Mouse (Mus musculus) hindbrain, embryonic 16.5 days (tissue): Measurements from ENCODE around the gene Col4a3bp. TPM values are rescaled to one million over a fixed set of nuclear protein-coding genes. Genes with fewer than 3 reads are reported as not detected.
A peak's percentile ranks its signal among the peaks of the same experiment; 100 is the strongest.

Experiments used
- ATAC-seq: fragments of 200-750 bp; cut with Nextera tagmentation; 2 replicates; pipeline ENCODE4 v1.8.0; 2017; ENCODE audit warnings: moderate TSS enrichment, moderate library complexity
- H3K27ac ChIP-seq: fragments of 300-500 bp; sonication (generic); 2 replicates; pipeline ENCODE4 v1.5.1; 2014; ENCODE audit warnings: low read depth, mild to moderate bottlenecking, control low read depth, low read length, moderate library complexity
- H3K27me3 ChIP-seq: fragments of 300-500 bp; sonication (generic); replicated peaks from 2 replicates; pipeline ENCODE4 v1.6.1; 2014; ENCODE audit warnings: low read length; ENCODE audit not compliant: control insufficient read depth, insufficient read depth
- H3K36me3 ChIP-seq: fragments of 300-500 bp; sonication (generic); 2 replicates; pipeline ENCODE4 v1.6.1; 2014; ENCODE audit warnings: mild to moderate bottlenecking, low read length, moderate library complexity, mixed read lengths; ENCODE audit not compliant: control insufficient read depth, insufficient read depth
- H3K4me1 ChIP-seq: fragments of 300-500 bp; sonication (generic); 2 replicates; pipeline ENCODE4 v1.6.1; 2014; ENCODE audit warnings: low read depth, low read length; ENCODE audit not compliant: control insufficient read depth, insufficient read depth
- H3K4me2 ChIP-seq: fragments of 300-500 bp; sonication (generic); 2 replicates; pipeline ENCODE4 v1.6.1; 2014; ENCODE audit warnings: mild to moderate bottlenecking, low read length, control low read depth, moderate library complexity
- H3K4me3 ChIP-seq: fragments of 300-500 bp; sonication (generic); 2 replicates; pipeline ENCODE4 v1.5.1; 2014; ENCODE audit warnings: mild to moderate bottlenecking, low read length, control low read depth, moderate library complexity
- H3K9ac ChIP-seq: fragments of 300-500 bp; sonication (generic); 2 replicates; pipeline ENCODE4 v1.6.1; 2014; ENCODE audit warnings: low read depth, mild to moderate bottlenecking, control low read depth, low read length, moderate library complexity
- H3K9me3 ChIP-seq: fragments of 300-500 bp; sonication (generic); 2 replicates; pipeline ENCODE4 v1.6.1; 2014; ENCODE audit warnings: mild to moderate bottlenecking, low read length, moderate library complexity; ENCODE audit not compliant: control insufficient read depth
- WGBS: fragments of 180-500 bp; shearing (Covaris S2); extraction: QIAGEN DNeasy Blood & Tissue Kit; methylation state at CpG from one replicate; pipeline ENCODE4 v1.1.7; 2014; 5-methylcytosine and 5-hydroxymethylcytosine counted together
- polyA plus RNA-seq: library from polyadenylated mRNA; unstranded; fragments of >200 nt; fragmentation: Nextera tagmentation; extraction: Ambion mirVana; gene quantifications from 2 replicates; pipeline ENCODE4 v1.2.1, GENCODE M21; 2015

Col4a3bp gene
- polyA plus RNA-seq, 1 experiment from 2014 or later = 7.5 TPM

- H3K9ac ChIP-seq = peak overlapping the region; percentile 59
- ATAC-seq = no peak; the same call in 1 of the 2 replicates
- 14% methylated on average over 31 of the region's 31 CpGs for WGBS
Measured at GRCm38 (mm10) chr13:96671078-96671905, 128.9 kb downstream of the Col4a3bp start.

DNA sequence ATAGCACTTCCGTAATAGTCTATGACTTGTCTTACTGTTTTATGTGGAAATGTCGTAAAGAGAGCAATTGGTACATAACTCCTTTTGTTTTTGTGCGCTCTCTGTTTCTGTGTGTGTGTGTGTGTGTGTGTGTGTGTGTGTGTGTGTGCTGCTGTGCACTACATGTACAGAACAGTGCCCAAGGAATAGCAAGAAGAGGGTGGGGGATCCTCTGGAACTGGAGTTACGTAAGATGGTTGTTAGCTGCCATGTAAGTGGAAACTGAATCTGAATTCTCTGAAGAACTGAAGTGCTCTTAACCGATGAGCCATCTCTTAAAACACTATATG is 129.5 kb downstream of the Col4a3bp start:
- peaks cover 18% of the 10 kb centered on the region for H3K4me1 ChIP-seq
- no peak overlapping the region for H3K4me3 ChIP-seq
- 85% methylated on average over 5 of the region's 5 CpGs for WGBS
- H3K27ac ChIP-seq = peak overlapping the region; percentile 91
- no peak overlapping the region for H3K9ac ChIP-seq
- H3K36me3 ChIP-seq = no peaks in the 10 kb centered on the region
- ATAC-seq = no peak
- H3K9me3 ChIP-seq = no peaks in the 10 kb centered on the region
- H3K4me2 ChIP-seq = no peak overlapping the region
- H3K27me3 ChIP-seq = no peaks in the 10 kb centered on the region

More at GRCm38 (mm10) chr13:96671078-96671905, 128.9 kb downstream of the Col4a3bp start:
- Histone ChIP-seq H3K4me1 (peaks cover 23% of the 10 kb centered on the region), H3K4me3 (peak overlapping the region; percentile 92), H3K27ac (peak overlapping the region; percentile 91), H3K36me3 (no peaks in the 10 kb centered on the region), H3K9me3 (no peaks in the 10 kb centered on the region), H3K4me2 (peak overlapping the region; percentile 64), H3K27me3 (no peaks in the 10 kb centered on the region)

DNA sequence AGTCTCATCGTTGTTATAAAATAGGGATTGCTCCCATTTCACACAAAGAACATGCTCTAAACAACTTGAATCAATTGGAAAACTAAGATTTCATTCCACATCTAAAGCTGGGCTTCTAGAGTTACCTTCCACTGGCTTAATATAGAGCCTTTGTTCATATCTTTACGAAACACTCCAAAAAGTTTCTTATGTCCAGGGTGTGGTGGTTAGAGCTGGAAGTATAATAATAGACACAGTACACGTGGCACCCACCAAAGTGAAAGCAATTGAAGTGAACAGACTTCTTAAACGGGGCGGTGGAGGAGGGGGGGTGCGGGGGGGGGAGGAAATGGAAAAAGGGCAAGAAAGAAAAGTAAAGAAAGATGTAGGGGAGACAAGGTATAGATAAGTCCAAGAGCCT is 129.9 kb downstream of the Col4a3bp start:
- no peak overlapping the region for H3K27ac ChIP-seq

DNA sequence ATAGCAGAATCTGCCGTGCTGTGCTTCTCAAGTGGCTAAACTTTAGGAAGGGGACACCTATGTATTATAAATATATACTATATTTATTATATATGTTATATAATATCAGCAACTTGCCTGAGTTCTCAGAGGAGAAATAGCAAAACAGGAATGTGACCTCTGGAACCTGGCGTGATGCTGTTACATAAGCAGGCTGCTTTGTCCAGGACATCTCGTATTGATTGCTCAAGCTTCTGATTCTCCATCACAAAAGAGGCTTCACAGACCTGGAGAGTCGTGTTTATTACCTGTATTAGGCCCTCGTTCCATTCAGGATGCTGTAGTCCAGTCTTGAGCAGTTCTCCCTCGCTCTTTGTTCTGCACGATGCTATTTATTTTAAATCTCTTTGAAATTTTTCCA is 131.4 kb downstream of the Col4a3bp start:
- peaks cover 5% of the 10 kb centered on the region for H3K4me1 ChIP-seq
- no peak overlapping the region for H3K4me3 ChIP-seq
- no peak for ATAC-seq
- no peak overlapping the region for H3K9ac ChIP-seq
- H3K9me3 ChIP-seq = no peaks in the 10 kb centered on the region
- no peaks in the 10 kb centered on the region for H3K27me3 ChIP-seq
- no peaks in the 10 kb centered on the region for H3K36me3 ChIP-seq
- WGBS = 86% methylated on average over 7 of the region's 7 CpGs
- H3K4me2 ChIP-seq = no peak overlapping the region
- H3K27ac ChIP-seq = no peak overlapping the region

More for the DNA sequence above, 129.9 kb downstream of the Col4a3bp start:
- no peak for ATAC-seq
- Histone ChIP-seq H3K4me3 (no peak overlapping the region), H3K9me3 (no peaks in the 10 kb centered on the region), H3K36me3 (no peaks in the 10 kb centered on the region), H3K4me2 (no peak overlapping the region), H3K4me1 (peaks cover 14% of the 10 kb centered on the region), H3K27me3 (no peaks in the 10 kb centered on the region), H3K9ac (no peak overlapping the region)
- WGBS = 88% methylated on average over 6 of the region's 6 CpGs

GRCm38 (mm10) chr13:96675756-96676155 is 133.3 kb downstream of the Col4a3bp start:
- WGBS = 80% methylated on average over 6 of the region's 6 CpGs
- Histone ChIP-seq H3K4me3 (no peak overlapping the region), H3K9ac (no peak overlapping the region), H3K4me2 (no peak overlapping the region), H3K4me1 (peaks cover 3% of the 10 kb centered on the region), H3K27me3 (no peaks in the 10 kb centered on the region), H3K36me3 (no peaks in the 10 kb centered on the region), H3K27ac (no peak overlapping the region), H3K9me3 (no peaks in the 10 kb centered on the region)
- no peak for ATAC-seq

DNA sequence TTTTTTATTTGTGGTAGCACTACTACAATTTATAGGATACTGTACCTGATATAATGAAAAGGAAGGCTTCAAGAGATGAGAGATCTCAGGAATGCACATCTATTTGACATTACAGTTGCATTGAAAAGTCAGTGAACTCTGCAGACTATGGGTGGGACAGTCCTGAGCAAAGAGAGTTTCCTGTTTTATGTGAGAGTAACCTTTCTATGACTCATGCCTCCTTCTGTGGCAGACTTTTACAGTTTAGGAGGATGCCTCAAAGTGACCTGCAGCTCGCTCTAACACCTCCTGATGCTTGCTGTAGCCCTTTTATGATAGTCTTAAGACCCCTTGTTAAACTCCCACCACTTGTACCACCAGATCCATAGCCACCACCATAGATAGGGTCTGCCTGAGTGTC is 134.7 kb downstream of the Col4a3bp start:
- Histone ChIP-seq H3K9ac (no peak overlapping the region), H3K27ac (no peak overlapping the region), H3K4me1 (no peaks in the 10 kb centered on the region), H3K4me3 (no peak overlapping the region), H3K9me3 (no peaks in the 10 kb centered on the region), H3K4me2 (no peak overlapping the region), H3K27me3 (no peaks in the 10 kb centered on the region), H3K36me3 (no peaks in the 10 kb centered on the region)
- 95% methylated on average over 1 of the region's 1 CpGs for WGBS
- ATAC-seq = no peak

DNA sequence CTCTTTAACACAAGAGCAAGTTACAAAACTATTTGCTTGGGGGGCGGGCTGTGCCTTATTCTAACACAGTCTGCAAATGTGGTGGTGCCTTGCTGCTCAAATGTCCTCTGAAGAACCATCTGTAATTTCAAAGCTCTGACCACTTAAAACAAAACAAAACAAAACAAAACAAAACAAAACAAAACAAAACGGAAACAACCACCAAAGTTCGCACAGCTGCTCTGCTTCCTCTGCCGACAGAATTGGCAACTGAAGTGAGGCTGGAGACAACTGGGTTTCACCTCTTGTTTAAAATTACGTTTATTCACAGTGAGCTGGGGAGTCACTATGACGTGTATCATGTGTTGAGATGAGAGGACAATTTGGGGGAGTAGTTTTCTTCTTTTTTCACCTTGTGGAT is 136.2 kb downstream of the Col4a3bp start:
- ATAC-seq = no peak
- WGBS = 74% methylated on average over 6 of the region's 6 CpGs
- Histone ChIP-seq H3K27ac (no peak overlapping the region), H3K4me1 (no peaks in the 10 kb centered on the region), H3K36me3 (no peaks in the 10 kb centered on the region), H3K4me3 (no peak overlapping the region), H3K9me3 (no peaks in the 10 kb centered on the region), H3K27me3 (no peaks in the 10 kb centered on the region), H3K9ac (no peak overlapping the region), H3K4me2 (no peak overlapping the region)

DNA sequence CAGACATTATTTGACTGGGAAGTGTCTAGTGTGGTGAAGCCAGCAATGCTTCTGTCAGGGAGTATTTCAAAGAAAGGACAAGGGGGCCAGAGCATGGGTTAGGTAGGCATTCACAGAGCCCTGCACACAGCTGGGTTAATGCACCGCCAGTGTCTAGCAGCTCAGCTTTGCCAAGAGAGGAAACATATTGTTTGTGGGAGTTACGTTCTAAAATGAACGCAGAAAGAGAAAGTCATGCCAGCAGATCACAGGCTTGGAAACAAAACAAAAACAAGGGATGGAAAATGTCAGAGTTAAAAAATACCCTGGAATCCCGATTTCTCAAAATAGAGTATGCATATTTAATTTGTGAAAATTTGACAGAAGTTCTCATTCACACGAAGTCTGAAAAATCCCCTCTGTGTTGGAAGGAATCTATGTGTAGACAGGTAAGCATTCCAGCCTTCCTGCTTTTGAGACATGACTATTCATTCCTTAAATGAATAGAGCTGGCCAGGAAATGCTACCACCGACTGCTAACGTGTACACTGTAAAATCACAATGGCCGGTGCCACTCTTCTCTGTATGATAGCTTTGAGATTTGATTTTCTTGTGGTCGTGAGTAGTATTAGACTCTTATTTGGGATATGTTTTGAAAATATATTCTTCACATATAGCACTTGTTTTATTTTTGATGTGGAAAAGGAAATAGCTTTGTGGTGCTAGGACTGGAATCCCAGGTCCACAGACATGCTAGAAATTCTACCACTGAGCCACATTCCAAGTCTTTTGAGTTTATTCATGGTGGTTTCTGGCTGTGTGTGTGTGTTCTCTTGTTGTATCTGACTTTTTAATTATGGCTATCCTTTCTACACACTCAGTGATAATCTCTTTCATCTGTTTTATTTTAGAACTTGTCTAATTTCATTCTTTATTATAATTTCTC is 138.0 kb downstream of the Col4a3bp start:
- Histone ChIP-seq H3K9me3 (no peaks in the 10 kb centered on the region), H3K27ac (no peak overlapping the region), H3K9ac (no peak overlapping the region), H3K27me3 (no peaks in the 10 kb centered on the region), H3K4me1 (no peaks in the 10 kb centered on the region), H3K4me2 (no peak overlapping the region), H3K4me3 (no peak overlapping the region), H3K36me3 (no peaks in the 10 kb centered on the region)
- 78% methylated on average over 9 of the region's 9 CpGs for WGBS
- no peak for ATAC-seq

DNA sequence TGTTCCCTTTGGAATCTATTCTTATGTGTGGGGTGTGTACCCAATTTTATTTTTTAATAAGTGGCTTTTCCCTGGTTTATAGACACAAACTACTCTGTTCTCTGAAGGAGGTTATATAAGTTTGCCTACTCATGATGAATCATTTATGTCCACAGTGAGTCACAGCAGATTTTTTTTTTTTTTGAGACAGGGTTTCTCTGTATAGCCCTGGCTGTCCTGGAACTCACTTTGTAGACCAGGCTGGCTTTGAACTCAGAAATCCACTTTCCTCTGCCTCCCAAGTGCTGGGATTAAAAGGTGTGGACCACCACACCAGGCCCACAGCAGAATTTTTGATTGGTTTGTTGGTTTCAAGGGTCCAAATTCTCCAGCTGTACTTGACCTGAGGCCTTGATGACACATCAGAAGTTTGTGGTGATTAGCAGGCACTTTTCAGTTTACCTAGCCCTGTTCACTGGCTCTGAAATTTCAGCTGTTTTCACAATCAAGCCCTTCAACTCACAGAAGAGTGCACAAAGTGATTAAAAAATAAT is 138.7 kb downstream of the Col4a3bp start:
- Histone ChIP-seq H3K27me3 (no peaks in the 10 kb centered on the region), H3K4me2 (no peak overlapping the region), H3K27ac (no peak overlapping the region), H3K4me3 (no peak overlapping the region), H3K9ac (no peak overlapping the region), H3K36me3 (no peaks in the 10 kb centered on the region), H3K4me1 (no peaks in the 10 kb centered on the region), H3K9me3 (no peaks in the 10 kb centered on the region)
- no peak for ATAC-seq
